Mouse (Mus musculus): ENCODE measurements around the gene Cdyl2. TPM values are rescaled to one million over a fixed set of nuclear protein-coding genes. Genes with fewer than 3 reads are reported as not detected.

Cdyl2 gene
- polyA plus RNA-seq, 1 experiment from 2014 or later, result 4.3 TPM

DNA sequence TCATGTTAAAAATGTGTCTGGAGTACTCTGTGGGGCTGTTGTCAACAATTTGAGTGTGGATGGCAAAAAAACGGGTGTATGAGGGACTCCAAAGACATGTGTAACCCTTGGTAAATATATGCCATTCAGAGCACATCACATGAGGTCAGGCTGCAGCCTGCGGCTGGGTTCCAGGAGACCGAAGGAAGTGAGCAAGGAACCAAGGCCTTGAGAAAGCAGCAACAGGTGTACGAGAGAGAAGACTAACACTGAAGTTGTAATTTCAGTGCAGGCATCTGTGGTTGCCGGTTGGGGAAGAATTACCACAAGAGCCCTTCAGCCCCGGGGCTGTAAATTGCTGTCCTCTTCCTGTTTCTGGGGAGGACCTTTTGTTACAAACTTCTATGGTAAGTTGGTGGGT lies 133.1 kb downstream of the Cdyl2 start:
- Histone ChIP-seq H3K27me3 (ENCODE audit: control insufficient read depth, insufficient read depth, low read length) (no peaks in the 10 kb centered on the region), H3K9ac (ENCODE audit: low read length) (no peak overlapping the region), H3K36me3 (ENCODE audit: control insufficient read depth, insufficient read depth, low read length) (no peaks in the 10 kb centered on the region), H3K9me3 (ENCODE audit: control insufficient read depth, low read length) (no peaks in the 10 kb centered on the region; the same call in 1 of the 2 replicates), H3K4me2 (no peak overlapping the region), H3K4me1 (ENCODE audit: control insufficient read depth, insufficient read depth, low read length) (no peaks in the 10 kb centered on the region), H3K27ac (ENCODE audit: low read depth, low read length) (no peak overlapping the region), H3K4me3 (ENCODE audit: low read depth, low read length) (no peak overlapping the region)
- DNase-seq (ENCODE audit: low spot score, missing footprints) (no peak), ATAC-seq (ENCODE audit: low FRiP score) (no peak)
- 86% methylated on average over 6 of the region's 6 CpGs for WGBS

DNA sequence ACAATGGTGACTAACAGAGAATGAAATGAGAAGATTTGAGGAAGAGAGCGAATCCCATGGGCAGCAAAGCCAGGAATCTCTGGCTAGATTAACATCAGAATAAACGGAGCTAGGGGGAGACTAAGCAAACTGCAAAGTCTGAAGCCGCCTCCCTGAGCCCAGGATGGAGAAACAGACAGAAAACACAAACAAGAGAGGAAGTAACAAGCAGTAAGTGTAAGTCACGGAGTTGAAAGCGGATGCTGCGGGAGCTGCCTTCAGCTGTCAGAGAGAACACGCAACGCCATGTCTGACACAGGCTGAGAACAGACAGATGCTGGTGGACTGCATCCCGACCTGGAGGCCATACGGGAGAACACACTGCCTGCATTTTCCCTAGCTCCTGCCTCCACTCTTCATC lies 141.6 kb downstream of the Cdyl2 start:
- no peaks in the 10 kb centered on the region for H3K36me3 ChIP-seq (ENCODE audit: control insufficient read depth, insufficient read depth, low read length)
- H3K4me3 ChIP-seq (ENCODE audit: low read depth, low read length), result no peak overlapping the region
- H3K27me3 ChIP-seq (ENCODE audit: control insufficient read depth, insufficient read depth, low read length), result no peaks in the 10 kb centered on the region
- H3K4me1 ChIP-seq (ENCODE audit: control insufficient read depth, insufficient read depth, low read length), result no peaks in the 10 kb centered on the region; the same call in 1 of the 2 replicates
- H3K27ac ChIP-seq (ENCODE audit: low read depth, low read length), result no peak overlapping the region
- H3K4me2 ChIP-seq, result no peak overlapping the region
- ATAC-seq (ENCODE audit: low FRiP score) (no peak), DNase-seq (ENCODE audit: low spot score, missing footprints) (no peak)
- WGBS, result 82% methylated on average over 10 of the region's 10 CpGs
- no peaks in the 10 kb centered on the region for H3K9me3 ChIP-seq (ENCODE audit: control insufficient read depth, low read length)
- H3K9ac ChIP-seq (ENCODE audit: low read length), result no peak overlapping the region

DNA sequence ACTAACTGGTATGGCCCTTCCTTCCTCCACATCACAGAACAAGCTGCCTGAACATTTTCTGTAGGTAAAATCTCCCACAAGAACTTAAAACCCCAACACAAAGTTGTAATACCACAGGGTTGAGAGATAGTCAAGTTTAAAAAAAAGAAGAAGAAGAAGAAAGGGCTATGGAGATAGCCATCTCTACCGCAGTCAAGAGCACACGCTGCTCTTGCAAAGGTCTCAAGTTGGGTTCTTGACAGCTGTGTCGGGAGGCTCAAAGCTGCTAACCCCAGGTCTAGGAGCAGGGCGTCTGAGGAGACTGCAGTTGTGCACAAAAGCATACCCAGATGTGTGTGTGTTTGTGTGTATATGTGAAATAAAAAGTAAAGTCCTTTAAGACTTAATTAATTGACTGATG lies 142.2 kb downstream of the Cdyl2 start:
- ATAC-seq (ENCODE audit: low FRiP score), result no peak
- no peak for DNase-seq (ENCODE audit: low spot score, missing footprints)
- H3K9me3 ChIP-seq (ENCODE audit: control insufficient read depth, low read length), result no peaks in the 10 kb centered on the region
- no peaks in the 10 kb centered on the region for H3K27me3 ChIP-seq (ENCODE audit: control insufficient read depth, insufficient read depth, low read length)
- no peak overlapping the region for H3K9ac ChIP-seq (ENCODE audit: low read length)
- no peak overlapping the region for H3K27ac ChIP-seq (ENCODE audit: low read depth, low read length)
- WGBS, result 93% methylated on average over 4 of the region's 4 CpGs
- H3K4me3 ChIP-seq (ENCODE audit: low read depth, low read length), result no peak overlapping the region
- H3K4me2 ChIP-seq, result no peak overlapping the region
- no peaks in the 10 kb centered on the region; the same call in 1 of the 2 replicates for H3K4me1 ChIP-seq (ENCODE audit: control insufficient read depth, insufficient read depth, low read length)
- no peaks in the 10 kb centered on the region for H3K36me3 ChIP-seq (ENCODE audit: control insufficient read depth, insufficient read depth, low read length)

DNA sequence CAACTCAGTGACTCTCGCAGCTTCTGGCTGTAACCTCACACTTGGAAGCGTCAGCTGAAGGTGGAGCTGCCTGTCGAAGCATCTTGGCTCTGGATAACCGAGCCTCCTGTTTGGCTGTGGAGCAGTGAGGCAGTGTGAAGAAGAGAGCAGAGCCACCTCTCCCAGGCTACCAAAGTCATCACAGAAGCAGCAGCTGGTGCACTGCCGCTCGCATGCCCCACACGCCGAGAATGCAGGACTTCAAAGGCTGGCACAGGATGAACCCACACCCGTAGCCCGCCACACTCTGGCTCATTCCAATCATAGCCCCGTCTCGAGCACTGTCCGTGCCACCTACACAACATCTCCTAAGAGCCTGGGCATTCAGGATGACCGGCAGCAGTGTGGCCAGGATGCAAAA lies 142.7 kb downstream of the Cdyl2 start:
- WGBS, result 87% methylated on average over 14 of the region's 14 CpGs
- Histone ChIP-seq H3K27me3 (ENCODE audit: control insufficient read depth, insufficient read depth, low read length) (no peaks in the 10 kb centered on the region), H3K36me3 (ENCODE audit: control insufficient read depth, insufficient read depth, low read length) (no peaks in the 10 kb centered on the region), H3K4me3 (ENCODE audit: low read depth, low read length) (no peak overlapping the region), H3K4me1 (ENCODE audit: control insufficient read depth, insufficient read depth, low read length) (no peaks in the 10 kb centered on the region; the same call in 1 of the 2 replicates), H3K27ac (ENCODE audit: low read depth, low read length) (no peak overlapping the region), H3K9ac (ENCODE audit: low read length) (no peak overlapping the region), H3K9me3 (ENCODE audit: control insufficient read depth, low read length) (no peaks in the 10 kb centered on the region), H3K4me2 (no peak overlapping the region)
- ATAC-seq (ENCODE audit: low FRiP score) (no peak), DNase-seq (ENCODE audit: low spot score, missing footprints) (no peak)

- no peak overlapping the region for H3K9ac ChIP-seq (ENCODE audit: low read length)
- no peak overlapping the region for H3K4me2 ChIP-seq
- no peaks in the 10 kb centered on the region for H3K27me3 ChIP-seq (ENCODE audit: control insufficient read depth, insufficient read depth, low read length)
- no peak; the same call in 1 of the 2 replicates for ATAC-seq (ENCODE audit: low FRiP score)
- DNase-seq (ENCODE audit: low spot score, missing footprints), result no peak
- no peak overlapping the region for H3K27ac ChIP-seq (ENCODE audit: low read depth, low read length)
- H3K4me1 ChIP-seq (ENCODE audit: control insufficient read depth, insufficient read depth, low read length), result no peaks in the 10 kb centered on the region; the same call in 1 of the 2 replicates
- H3K36me3 ChIP-seq (ENCODE audit: control insufficient read depth, insufficient read depth, low read length), result no peaks in the 10 kb centered on the region
- H3K4me3 ChIP-seq (ENCODE audit: low read depth, low read length), result no peak overlapping the region
- WGBS, result 85% methylated on average over 19 of the region's 19 CpGs
- no peaks in the 10 kb centered on the region for H3K9me3 ChIP-seq (ENCODE audit: control insufficient read depth, low read length)
Measured at GRCm38 (mm10) chr8:116587616-116588468, 144.9 kb downstream of the Cdyl2 start.

GRCm38 (mm10) chr8:116581318-116582019 lies 151.3 kb downstream of the Cdyl2 start:
- Histone ChIP-seq H3K4me3 (ENCODE audit: low read depth, low read length) (no peak overlapping the region), H3K27ac (ENCODE audit: low read depth, low read length) (no peak overlapping the region), H3K27me3 (ENCODE audit: control insufficient read depth, insufficient read depth, low read length) (no peaks in the 10 kb centered on the region), H3K9ac (ENCODE audit: low read length) (no peak overlapping the region), H3K4me1 (ENCODE audit: control insufficient read depth, insufficient read depth, low read length) (no peaks in the 10 kb centered on the region), H3K9me3 (ENCODE audit: control insufficient read depth, low read length) (no peaks in the 10 kb centered on the region), H3K4me2 (no peak overlapping the region), H3K36me3 (ENCODE audit: control insufficient read depth, insufficient read depth, low read length) (no peaks in the 10 kb centered on the region)
- ATAC-seq (ENCODE audit: low FRiP score) (no peak), DNase-seq (ENCODE audit: low spot score, missing footprints) (no peak)
- 91% methylated on average over 11 of the region's 11 CpGs for WGBS

DNA sequence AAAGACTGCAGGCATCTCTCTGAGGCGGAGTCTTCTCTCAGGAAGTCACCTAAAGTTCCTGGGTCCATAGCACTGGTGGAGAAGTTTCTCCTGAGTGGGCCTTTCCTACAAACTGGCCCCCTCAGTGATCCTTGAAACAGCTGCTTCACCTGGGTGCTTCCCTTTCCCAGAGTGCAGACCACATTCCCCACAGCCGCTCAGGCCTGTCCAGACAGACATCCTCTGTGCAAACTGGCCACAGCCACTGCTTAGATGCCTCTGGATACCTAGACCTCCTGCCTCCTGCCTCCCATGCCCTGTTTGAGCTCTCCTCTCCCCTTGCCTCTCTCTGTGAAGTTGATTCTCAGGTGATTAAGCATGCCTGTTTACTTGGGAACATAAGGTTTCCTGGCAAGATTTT lies 156.1 kb downstream of the Cdyl2 start:
- no peaks in the 10 kb centered on the region for H3K4me1 ChIP-seq (ENCODE audit: control insufficient read depth, insufficient read depth, low read length)
- no peaks in the 10 kb centered on the region for H3K36me3 ChIP-seq (ENCODE audit: control insufficient read depth, insufficient read depth, low read length)
- no peak overlapping the region for H3K9ac ChIP-seq (ENCODE audit: low read length)
- no peaks in the 10 kb centered on the region for H3K27me3 ChIP-seq (ENCODE audit: control insufficient read depth, insufficient read depth, low read length)
- H3K27ac ChIP-seq (ENCODE audit: low read depth, low read length), result no peak overlapping the region
- ATAC-seq (ENCODE audit: low FRiP score), result no peak
- H3K9me3 ChIP-seq (ENCODE audit: control insufficient read depth, low read length), result no peaks in the 10 kb centered on the region
- 91% methylated on average over 2 of the region's 2 CpGs for WGBS
- H3K4me2 ChIP-seq, result no peak overlapping the region
- no peak for DNase-seq (ENCODE audit: low spot score, missing footprints)
- H3K4me3 ChIP-seq (ENCODE audit: low read depth, low read length), result no peak overlapping the region

- H3K4me3 ChIP-seq (ENCODE audit: low read depth, low read length), result no peak overlapping the region
- no peaks in the 10 kb centered on the region for H3K27me3 ChIP-seq (ENCODE audit: control insufficient read depth, insufficient read depth, low read length)
- H3K9me3 ChIP-seq (ENCODE audit: control insufficient read depth, low read length), result no peaks in the 10 kb centered on the region
- no peak overlapping the region for H3K9ac ChIP-seq (ENCODE audit: low read length)
- H3K36me3 ChIP-seq (ENCODE audit: control insufficient read depth, insufficient read depth, low read length), result no peaks in the 10 kb centered on the region
- ATAC-seq (ENCODE audit: low FRiP score), result no peak
- no peak for DNase-seq (ENCODE audit: low spot score, missing footprints)
- H3K27ac ChIP-seq (ENCODE audit: low read depth, low read length), result no peak overlapping the region
- WGBS, result 85% methylated on average over 5 of the region's 5 CpGs
- no peak overlapping the region for H3K4me2 ChIP-seq
- H3K4me1 ChIP-seq (ENCODE audit: control insufficient read depth, insufficient read depth, low read length), result no peaks in the 10 kb centered on the region
Measured at GRCm38 (mm10) chr8:116573085-116573484, 159.7 kb downstream of the Cdyl2 start.

DNA sequence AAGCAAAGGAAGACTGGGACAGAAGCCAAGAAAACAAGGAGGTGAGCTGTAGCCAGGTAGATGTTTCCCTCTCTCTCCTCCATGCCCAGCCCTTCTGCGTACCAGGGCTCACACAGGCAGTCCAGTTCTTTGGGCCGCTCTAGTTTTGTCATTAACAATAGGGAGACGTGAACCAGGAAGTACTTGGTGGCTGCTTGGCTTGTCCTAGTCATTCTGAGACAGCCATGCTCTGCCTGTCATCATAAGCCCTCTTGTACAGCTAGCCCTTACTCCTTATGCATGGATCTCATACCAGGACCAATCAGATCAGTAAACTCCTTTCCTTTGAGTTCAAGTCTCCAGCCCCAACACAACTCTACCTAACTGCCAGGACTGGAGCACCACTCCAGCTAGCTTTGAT lies 180.0 kb downstream of the Cdyl2 start:
- Histone ChIP-seq H3K27me3 (ENCODE audit: control insufficient read depth, insufficient read depth, low read length) (no peaks in the 10 kb centered on the region), H3K36me3 (ENCODE audit: control insufficient read depth, insufficient read depth, low read length) (no peaks in the 10 kb centered on the region)
- 81% methylated on average over 3 of the region's 3 CpGs for WGBS

More for the DNA sequence above, 180.0 kb downstream of the Cdyl2 start:
- ATAC-seq (ENCODE audit: low FRiP score) (no peak), DNase-seq (ENCODE audit: low spot score, missing footprints) (no peak)
- no peak overlapping the region for H3K27ac ChIP-seq (ENCODE audit: low read depth, low read length)
- no peaks in the 10 kb centered on the region; the same call in 1 of the 2 replicates for H3K9me3 ChIP-seq (ENCODE audit: control insufficient read depth, low read length)
- no peak overlapping the region for H3K9ac ChIP-seq (ENCODE audit: low read length)
- no peak overlapping the region for H3K4me2 ChIP-seq
- no peak overlapping the region for H3K4me3 ChIP-seq (ENCODE audit: low read depth, low read length)
- H3K4me1 ChIP-seq (ENCODE audit: control insufficient read depth, insufficient read depth, low read length), result no peaks in the 10 kb centered on the region
